Mouse (Mus musculus): ENCODE data around the gene Cmpk2. TPM values are rescaled to one million over a fixed set of nuclear protein-coding genes. Genes with fewer than 3 reads are reported as not detected.
"Not testable (repeated sequence)": the region's sequence is repeated elsewhere in the genome, so short reads cannot be mapped to it uniquely, and the experiment has no call there.

The Cmpk2 gene
- polyA plus RNA-seq (2017; shearing (Covaris generic)): 1 to 10 TPM; 8.2 to 8.8 TPM

GRCm38 (mm10) chr12:26469098-26470041 lies at the start of gene Cmpk2:
Gene Cmpk2 (plus strand): TSS chr12:26469204.
- ATAC-seq: peak; percentile 82

- peak; percentile 68 for ATAC-seq
Observed at GRCm38 (mm10) chr12:26424841-26425240, 44.2 kb upstream of the Cmpk2 start.

DNA sequence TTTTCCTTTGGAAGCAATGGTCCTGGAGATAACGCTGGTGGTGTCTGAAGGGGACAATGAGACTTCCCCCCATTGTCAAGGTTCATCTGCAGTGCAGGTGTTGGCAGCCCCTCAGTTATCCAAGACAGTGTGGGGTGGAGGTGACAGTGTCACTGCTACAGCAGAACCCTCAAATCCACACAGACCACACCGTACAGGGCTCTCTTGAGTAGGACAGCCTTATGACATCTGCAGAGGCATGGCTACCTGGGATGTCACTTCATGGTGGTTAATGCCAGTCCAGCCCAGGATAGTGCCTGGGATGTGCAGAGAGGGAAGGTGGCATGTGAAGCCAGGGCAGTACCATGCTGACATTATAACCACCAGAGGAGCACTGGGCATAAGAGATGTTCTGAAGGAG lies 40.2 kb upstream of the Cmpk2 start:
- not testable (repeated sequence) for ATAC-seq

GRCm38 (mm10) chr12:26436334-26436733 lies 32.7 kb upstream of the Cmpk2 start:
- no peak for ATAC-seq

DNA sequence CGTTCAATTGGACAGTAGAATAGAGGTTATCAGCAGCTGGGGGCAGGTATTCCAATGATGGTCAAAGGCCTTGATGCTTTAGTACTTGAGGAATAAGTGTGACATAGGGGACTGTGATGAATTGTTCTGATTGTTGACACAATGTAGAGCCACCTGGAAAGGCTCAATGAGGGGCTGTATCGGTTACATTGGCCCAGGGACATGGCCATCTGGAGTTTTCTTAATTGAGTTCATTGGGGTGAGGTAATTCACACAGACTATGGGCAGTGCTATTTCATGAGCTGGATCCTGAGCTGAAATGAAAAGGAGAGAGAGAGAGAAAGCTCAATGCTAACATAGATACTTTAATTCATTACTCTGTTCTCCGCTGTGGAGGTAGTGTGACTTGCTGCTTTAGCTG lies 31.1 kb upstream of the Cmpk2 start:
- ATAC-seq: no peak

- ATAC-seq: peak; percentile 27
Observed at GRCm38 (mm10) chr12:26439366-26439765, 29.6 kb upstream of the Cmpk2 start.

- ATAC-seq: peak; percentile 90
Observed at GRCm38 (mm10) chr12:26444054-26444453, 24.9 kb upstream of the Cmpk2 start.

DNA sequence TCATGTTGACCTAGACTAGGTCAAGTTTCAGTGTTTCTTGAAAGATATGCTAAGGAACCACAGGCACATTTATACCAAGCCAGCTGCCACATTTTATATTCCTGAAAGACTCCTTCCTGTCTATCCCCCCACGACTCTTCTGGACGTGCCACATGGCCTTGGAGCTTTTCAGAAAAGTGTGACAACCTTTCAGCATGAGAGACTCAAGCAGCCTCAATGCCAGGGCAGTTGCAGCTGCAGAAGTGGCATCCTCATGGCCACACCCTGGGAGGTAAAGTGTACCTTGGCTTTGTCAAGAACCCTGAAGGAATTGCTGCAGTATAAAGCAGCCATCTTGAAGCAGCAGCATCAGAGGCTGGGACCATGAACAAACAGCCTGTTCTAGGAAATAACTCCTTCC lies 24.5 kb upstream of the Cmpk2 start:
- ATAC-seq: no peak

GRCm38 (mm10) chr12:26446377-26447045 lies 22.5 kb upstream of the Cmpk2 start:
- no peak for ATAC-seq

- no peak for ATAC-seq
Observed at GRCm38 (mm10) chr12:26449483-26449882, 19.5 kb upstream of the Cmpk2 start.

DNA sequence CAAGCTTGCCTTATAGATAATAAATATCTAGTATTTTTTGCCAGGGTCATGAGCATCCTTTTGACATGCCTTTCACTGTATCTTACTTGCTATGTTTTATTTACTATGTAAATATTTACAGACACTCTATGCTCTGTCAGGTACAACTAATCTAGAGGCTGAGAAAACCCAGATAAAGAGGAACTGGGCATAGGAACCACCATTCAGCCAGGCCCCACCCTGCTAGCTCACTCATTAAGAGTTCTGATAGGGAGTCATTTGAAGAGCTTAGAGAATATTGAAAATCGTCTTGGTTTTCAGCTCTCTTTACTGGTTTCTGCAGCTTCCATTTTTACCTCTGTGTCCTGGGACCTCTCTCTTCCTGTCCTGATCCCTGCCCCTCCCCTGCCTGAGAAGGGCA lies 17.9 kb upstream of the Cmpk2 start:
- ATAC-seq: no peak

DNA sequence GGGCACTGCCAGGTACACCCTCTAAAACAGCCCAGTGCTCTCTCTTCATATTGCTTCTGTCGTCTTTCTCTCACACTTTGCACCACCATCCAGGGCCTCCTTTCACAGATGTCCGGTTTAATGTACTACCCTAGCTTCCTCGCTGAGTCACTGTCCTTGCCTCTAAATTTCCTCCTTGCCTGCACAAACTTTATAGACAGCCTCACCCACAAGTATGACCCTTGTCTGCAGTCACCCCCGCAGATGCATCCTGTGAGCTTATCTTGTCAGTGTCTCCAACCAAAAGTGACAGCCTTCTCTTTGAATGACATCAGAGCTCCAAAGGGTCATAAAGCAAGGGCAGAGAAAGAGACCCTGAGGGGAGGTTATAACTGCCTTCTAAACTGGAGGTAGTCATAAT lies 16.1 kb upstream of the Cmpk2 start:
- no peak for ATAC-seq

GRCm38 (mm10) chr12:26454682-26455081 lies 14.3 kb upstream of the Cmpk2 start:
- ATAC-seq: no peak

DNA sequence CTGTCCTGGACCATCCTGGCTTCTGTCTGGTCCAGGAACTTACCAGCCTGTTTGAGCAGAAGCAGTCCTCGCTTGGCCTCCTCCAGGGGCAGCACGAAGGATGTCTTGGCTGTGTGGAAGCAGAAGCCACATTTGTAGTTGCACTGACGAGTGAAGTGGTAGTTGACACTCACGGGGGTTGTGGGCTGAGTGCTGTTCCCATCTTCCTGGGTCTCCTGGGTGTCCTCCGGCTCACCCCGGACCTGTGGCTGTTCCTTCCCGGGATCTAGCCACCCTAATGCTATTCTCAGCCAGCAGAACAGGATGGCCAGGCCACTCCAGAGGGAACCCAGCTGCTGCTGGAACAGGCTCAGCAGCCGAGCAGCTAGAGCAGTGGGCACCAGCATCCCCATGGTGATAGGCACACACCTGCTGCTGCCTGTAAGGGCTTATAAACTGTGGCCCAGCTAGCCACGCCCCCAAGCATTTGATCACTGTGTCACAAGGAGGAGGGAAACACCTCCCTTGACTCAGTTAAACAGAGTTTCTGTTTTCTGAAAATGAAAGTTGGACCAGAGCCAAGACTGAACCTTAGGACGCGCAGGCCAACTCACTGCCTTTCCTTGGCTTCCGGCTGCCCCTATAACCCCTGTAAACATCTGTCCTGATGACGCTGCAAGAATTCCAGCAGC lies 12.8 kb upstream of the Cmpk2 start, which contains the start of gene Rsad2:
Rsad2 (minus strand) TSS at position 425 of the 671 bp plus-strand sequence.
- peak; percentile 98 for ATAC-seq

DNA sequence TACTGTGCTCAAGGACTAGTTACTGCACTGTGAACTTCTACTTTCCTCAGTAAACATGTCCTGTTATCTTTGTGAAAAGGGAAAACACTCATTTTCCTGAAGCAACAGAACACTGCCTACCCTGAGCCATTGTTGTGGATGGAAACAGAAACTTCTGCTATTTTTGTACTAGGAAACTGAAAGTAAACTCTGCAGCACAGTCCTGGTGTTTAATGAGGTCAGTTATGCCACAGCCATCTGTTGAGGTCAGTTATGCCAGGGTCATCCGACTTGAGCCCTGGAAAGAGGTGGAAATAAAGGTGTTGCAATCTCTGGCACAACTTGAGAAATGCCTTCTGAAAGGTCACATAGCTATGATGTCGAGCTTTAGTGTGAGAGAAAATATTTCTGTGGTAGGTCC lies 8.9 kb upstream of the Cmpk2 start:
- no peak for ATAC-seq

- no peak for ATAC-seq
Observed at GRCm38 (mm10) chr12:26465600-26465999, 3.4 kb upstream of the Cmpk2 start.

GRCm38 (mm10) chr12:26470042-26470409 lies 1.0 kb downstream of the Cmpk2 start:
- peak; percentile 27 for ATAC-seq

DNA sequence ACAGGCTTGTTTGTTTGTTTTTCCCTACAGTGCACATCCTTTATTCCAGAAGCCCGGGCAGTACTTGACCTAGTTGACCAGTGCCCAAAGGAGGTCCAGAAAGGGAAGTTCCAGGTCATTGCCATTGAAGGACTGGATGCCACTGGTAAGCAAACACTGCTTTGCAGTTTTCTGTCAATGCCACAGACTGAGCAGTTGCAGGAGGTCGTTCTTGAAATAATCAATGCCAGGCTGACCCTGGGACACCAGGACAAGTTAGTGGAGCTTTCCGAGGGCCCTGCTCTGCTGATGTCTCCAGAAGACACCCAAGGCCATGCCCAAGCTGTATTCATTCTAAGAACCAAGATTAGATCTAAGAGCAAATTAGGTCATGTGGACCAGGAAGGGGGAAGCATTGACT lies 2.4 kb downstream of the Cmpk2 start:
- no peak for ATAC-seq

DNA sequence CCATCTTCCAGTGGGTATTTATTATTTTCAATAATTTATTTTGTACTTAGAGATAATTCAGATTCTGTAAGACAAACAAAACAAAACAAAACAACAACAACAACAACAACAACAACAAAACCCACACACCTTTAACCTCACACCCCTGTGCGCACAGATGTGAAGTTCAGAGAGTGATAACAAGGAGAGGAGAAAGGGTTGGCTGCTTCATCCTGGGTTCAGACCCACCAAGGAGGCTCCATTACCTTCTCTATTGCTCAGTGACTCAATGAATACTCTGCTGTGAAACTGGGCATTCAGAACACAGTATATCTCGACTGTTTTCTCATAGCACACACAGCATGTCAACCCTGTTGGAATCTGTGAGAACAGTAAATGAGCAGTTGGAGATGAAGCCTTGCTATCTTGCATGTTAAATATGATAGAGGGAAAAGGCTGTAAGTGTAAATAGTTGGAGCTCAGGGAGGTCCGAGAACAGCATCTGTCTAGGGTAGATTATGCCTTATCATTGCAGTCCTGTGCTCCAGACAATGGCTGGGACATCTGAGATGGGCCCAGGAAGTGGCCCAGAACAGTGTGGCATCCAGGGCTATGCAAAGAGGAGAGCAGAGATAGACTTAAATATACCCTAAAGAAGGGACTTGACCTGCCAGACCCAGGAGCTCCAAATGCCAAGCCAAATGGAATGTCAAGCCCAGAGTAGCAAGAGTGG lies 3.9 kb downstream of the Cmpk2 start:
- no peak for ATAC-seq

GRCm38 (mm10) chr12:26473746-26474145 lies 4.7 kb downstream of the Cmpk2 start:
- no peak for ATAC-seq

GRCm38 (mm10) chr12:26477198-26477597 lies 8.2 kb downstream of the Cmpk2 start:
- no peak for ATAC-seq

DNA sequence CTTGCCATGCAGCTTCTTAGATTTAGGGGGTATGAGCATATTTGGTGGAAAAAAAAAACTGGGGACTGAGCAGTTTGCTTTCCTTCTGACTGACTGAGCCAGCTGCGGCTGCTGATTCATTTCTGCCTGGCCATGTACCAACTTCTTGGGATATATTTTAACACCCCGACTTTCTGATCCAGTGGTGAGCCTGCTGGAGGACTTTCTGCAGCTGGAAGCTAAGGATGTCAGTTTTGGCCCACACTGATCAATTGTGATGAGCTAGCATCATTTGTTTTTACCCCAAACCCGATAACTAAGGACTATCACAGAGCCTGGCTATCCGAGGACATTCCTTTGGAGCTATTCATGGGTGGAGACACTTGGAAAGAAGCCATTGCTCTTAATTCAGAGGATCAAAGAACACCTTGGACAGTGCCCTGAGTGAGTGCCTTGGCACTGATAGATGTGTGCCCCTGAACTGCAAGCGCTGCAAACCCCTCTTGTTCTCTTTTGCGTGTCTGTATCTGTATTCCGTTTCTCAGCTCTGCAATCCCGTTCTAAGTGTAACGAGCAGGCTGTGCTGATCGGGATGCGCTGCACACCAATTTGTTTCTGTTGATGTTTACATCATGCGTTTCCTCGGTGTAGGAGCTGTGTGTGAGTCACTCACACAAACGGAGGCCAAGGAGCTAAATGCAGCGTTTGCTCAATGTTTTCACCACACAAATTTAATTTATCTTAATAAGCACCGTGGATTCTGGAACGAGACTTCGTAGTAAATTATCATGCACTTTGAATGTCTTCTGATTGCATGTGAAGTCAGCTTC lies 9.4 kb downstream of the Cmpk2 start:
- ATAC-seq: no peak

All from CD4-positive, CD25-positive, alpha-beta regulatory T cell, adult 4 months (primary cell).